In the genomic region with DNA sequence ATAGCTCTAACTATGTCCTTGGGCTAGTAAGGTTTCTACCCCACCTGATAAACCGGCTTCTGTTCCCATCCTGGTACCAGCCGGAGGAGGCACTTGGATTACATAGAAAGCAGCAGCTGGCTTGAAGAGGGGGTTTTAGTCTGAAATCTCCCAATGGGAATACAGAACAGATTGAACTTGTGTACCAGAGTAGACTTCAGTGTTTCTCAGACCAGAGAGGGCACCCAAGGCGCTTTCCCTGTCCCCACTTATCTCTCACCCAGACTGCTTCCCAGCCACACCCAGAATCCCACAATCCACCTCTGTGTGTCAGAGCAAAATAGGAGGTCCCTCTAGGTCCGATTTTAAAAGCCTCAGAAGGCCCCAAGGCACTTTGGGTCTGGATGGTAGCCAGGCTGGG, we compare ENCODE assay signal across 21 mouse cellular contexts. TPM values are rescaled to one million over a fixed set of nuclear protein-coding genes. Genes with fewer than 3 reads are reported as not detected.
DNase-seq lines count a peak whose midpoint lies in the region; ATAC-seq lines count a peak whose summit lies in the region.
"Had no signal": no experiment of that assay in that cellular context is flagged by ENCODE, and none has a peak within 500 bp of the region (broad histone marks: within the 10 kb centered on the region; RNA-seq: fewer than 3 reads in every experiment).

No protein-coding gene starts in this region.

- H3K4me3 ChIP-seq in heart, embryonic 12.5 days, result no peak overlapping the region
- no peak overlapping the region for H3K4me3 ChIP-seq in kidney, embryonic 16.5 days (ENCODE audit: low read length)
- H3K4me3 ChIP-seq in neural tube, embryonic 13.5 days, result no peak overlapping the region
- H3K4me3 ChIP-seq in neural tube, embryonic 15.5 days (replicated peaks), result no peak overlapping the region
- H3K4me3 ChIP-seq: forebrain, embryonic 12.5 days; limb, embryonic 12.5 days had no signal

- H3K27me3 ChIP-seq in heart, embryonic 12.5 days (replicated peaks), result no peaks in the 10 kb centered on the region
- no peaks in the 10 kb centered on the region for H3K27me3 ChIP-seq in kidney, embryonic 16.5 days (ENCODE audit: insufficient read depth, low read length)
- H3K27me3 ChIP-seq in neural tube, embryonic 13.5 days, result no peaks in the 10 kb centered on the region
- no peaks in the 10 kb centered on the region for H3K27me3 ChIP-seq in neural tube, embryonic 15.5 days (replicated peaks)
- H3K27me3 ChIP-seq: forebrain, embryonic 12.5 days; limb, embryonic 12.5 days; Patski had no signal

- peak overlapping the region; percentile 46 for H3K9ac ChIP-seq in heart, embryonic 12.5 days
- 0 out of 2 replicates have a peak overlapping the region, but pooled peaks have one; percentile 6 for H3K9ac ChIP-seq in kidney, embryonic 16.5 days (replicated peaks; ENCODE audit: low read length)
- no peak overlapping the region for H3K9ac ChIP-seq in neural tube, embryonic 13.5 days
- H3K9ac ChIP-seq in neural tube, embryonic 15.5 days (replicated peaks), result peak overlapping the region; percentile 14; the same call in 1 of the 2 replicates
- H3K9ac ChIP-seq: forebrain, embryonic 12.5 days; limb, embryonic 12.5 days had no signal

- no peak for DNase-seq in heart, postnatal 14 days
- no peak for DNase-seq in kidney, postnatal 4 days
- DNase-seq in neural tube, embryonic 10.5 days (ENCODE audit: extremely low spot score, low spot score), result no peak
- DNase-seq: adrenal gland, postnatal 14 days; cerebellum, adult 2 months; gastrocnemius, postnatal 25 days; heart, postnatal 36 days; lung, postnatal 14 days; retina, postnatal 1 day; right cerebral cortex, postnatal 4 days; thymus, postnatal 36 days had no signal

- no peak for ATAC-seq in heart, embryonic 12.5 days (ENCODE audit: insufficient number of reproducible peaks, low FRiP score)
- no peak for ATAC-seq in kidney, embryonic 16.5 days (ENCODE audit: low FRiP score, low TSS enrichment)
- no peak for ATAC-seq in neural tube, embryonic 13.5 days (ENCODE audit: low read depth)
- ATAC-seq in neural tube, embryonic 15.5 days (ENCODE audit: low FRiP score), result no peak
- ATAC-seq: activated CD4-positive, CD25-positive, alpha-beta regulatory T cell, adult 4 months; Patski had no signal

- H3K27ac ChIP-seq in heart, embryonic 12.5 days (ENCODE audit: poor library complexity, severe bottlenecking), result peak overlapping the region; percentile 91; the same call in 1 of the 2 replicates
- H3K27ac ChIP-seq in kidney, embryonic 16.5 days (ENCODE audit: low read length), result no peak overlapping the region
- H3K27ac ChIP-seq in neural tube, embryonic 13.5 days (replicated peaks), result 0 out of 2 replicates have a peak overlapping the region, but pooled peaks have one; percentile 38
- H3K27ac ChIP-seq in neural tube, embryonic 15.5 days (replicated peaks), result no peak overlapping the region
- H3K27ac ChIP-seq: forebrain, embryonic 12.5 days; limb, embryonic 12.5 days had no signal

- intact Hi-C loops in heart, postnatal 14 days (cut with DNase I), result loop anchor here (2.0 to 5.0 kb wide), 3 partner anchors 20 to 164 kb away; a partner anchor contains a TSS

- H3K4me1 ChIP-seq in heart, embryonic 12.5 days (replicated peaks), result peaks cover 77% of the 10 kb centered on the region
- peaks cover 14% of the 10 kb centered on the region for H3K4me1 ChIP-seq in kidney, embryonic 16.5 days (ENCODE audit: insufficient read depth, low read length)
- peaks cover 29% of the 10 kb centered on the region for H3K4me1 ChIP-seq in neural tube, embryonic 13.5 days (replicated peaks)
- H3K4me1 ChIP-seq in neural tube, embryonic 15.5 days, result peaks cover 49% of the 10 kb centered on the region

- H3K9me3 ChIP-seq in heart, embryonic 12.5 days (replicated peaks), result no peaks in the 10 kb centered on the region
- H3K9me3 ChIP-seq in kidney, embryonic 16.5 days (ENCODE audit: low read length), result no peaks in the 10 kb centered on the region
- no peaks in the 10 kb centered on the region for H3K9me3 ChIP-seq in neural tube, embryonic 13.5 days
- H3K9me3 ChIP-seq in neural tube, embryonic 15.5 days (replicated peaks), result no peaks in the 10 kb centered on the region
- H3K9me3 ChIP-seq: forebrain, embryonic 12.5 days; limb, embryonic 12.5 days had no signal

- H3K4me2 ChIP-seq in heart, embryonic 12.5 days, result no peak overlapping the region
- H3K4me2 ChIP-seq in kidney, embryonic 16.5 days (replicated peaks; ENCODE audit: low read depth, low read length), result no peak overlapping the region
- no peak overlapping the region for H3K4me2 ChIP-seq in neural tube, embryonic 13.5 days
- H3K4me2 ChIP-seq in neural tube, embryonic 15.5 days, result no peak overlapping the region
- H3K4me2 ChIP-seq: forebrain, embryonic 12.5 days; limb, embryonic 12.5 days had no signal

- WGBS in heart, embryonic 12.5 days, result 74% methylated on average over 4 of the region's 4 CpGs
- 85% methylated on average over 4 of the region's 4 CpGs for WGBS in kidney, embryonic 16.5 days
- 81% methylated on average over 4 of the region's 4 CpGs for WGBS in neural tube, embryonic 13.5 days
- WGBS in neural tube, embryonic 15.5 days, result 79% methylated on average over 4 of the region's 4 CpGs

- H3K36me3 ChIP-seq in heart, embryonic 12.5 days, result peaks cover 54% of the 10 kb centered on the region
- H3K36me3 ChIP-seq in kidney, embryonic 16.5 days (ENCODE audit: insufficient read depth, low read length), result peaks cover 42% of the 10 kb centered on the region
- peaks cover 48% of the 10 kb centered on the region for H3K36me3 ChIP-seq in neural tube, embryonic 13.5 days
- H3K36me3 ChIP-seq in neural tube, embryonic 15.5 days, result peaks cover 25% of the 10 kb centered on the region

RNA-seq across cellular contexts. Expression of a gene that starts 3.6 kb away (rescaled TPM):
- polyA plus RNA-seq in heart, embryonic 12.5 days (2016; fragmentation: Nextera tagmentation; extraction: Ambion mirVana), result 215 and 216 TPM in 2 replicates
- 100 to 1,000 TPM; 190 to 191 TPM for total RNA-seq in heart, postnatal 14 days (2021)
- 149 and 156 TPM in 2 replicates for polyA plus RNA-seq in kidney, embryonic 16.5 days (2015; fragmentation: Nextera tagmentation; extraction: Ambion mirVana)
- 104 and 119 TPM in 2 replicates for polyA plus RNA-seq in neural tube, embryonic 13.5 days (2015; fragmentation: Nextera tagmentation; extraction: Ambion mirVana)
- polyA plus RNA-seq in neural tube, embryonic 15.5 days (2015; fragmentation: Nextera tagmentation; extraction: Ambion mirVana), result 152 and 156 TPM in 2 replicates

RNA-seq across cellular contexts. Expression of a gene that starts 3.8 kb away (rescaled TPM):
- 169 and 171 TPM in 2 replicates for polyA plus RNA-seq in heart, embryonic 12.5 days (2016; fragmentation: Nextera tagmentation; extraction: Ambion mirVana)
- total RNA-seq in heart, postnatal 14 days (2021), result 10 to 100 TPM; 95.5 to 98.9 TPM
- polyA plus RNA-seq in kidney, embryonic 16.5 days (2015; fragmentation: Nextera tagmentation; extraction: Ambion mirVana), result 322 and 350 TPM in 2 replicates
- polyA plus RNA-seq in neural tube, embryonic 13.5 days (2015; fragmentation: Nextera tagmentation; extraction: Ambion mirVana), result 195 and 200 TPM in 2 replicates
- 209 and 236 TPM in 2 replicates for polyA plus RNA-seq in neural tube, embryonic 15.5 days (2015; fragmentation: Nextera tagmentation; extraction: Ambion mirVana)

RNA-seq across cellular contexts. Expression of a gene that starts 10.0 kb away (rescaled TPM):
- 0.37 and 0.41 TPM in 2 replicates for polyA plus RNA-seq in heart, embryonic 12.5 days (2016; fragmentation: Nextera tagmentation; extraction: Ambion mirVana)
- not detected for total RNA-seq in heart, postnatal 14 days (2021)
- 1.6 and 1.9 TPM in 2 replicates for polyA plus RNA-seq in kidney, embryonic 16.5 days (2015; fragmentation: Nextera tagmentation; extraction: Ambion mirVana)
- polyA plus RNA-seq in neural tube, embryonic 13.5 days (2015; fragmentation: Nextera tagmentation; extraction: Ambion mirVana), result 0.28 TPM in 1 of 2 replicates, not detected in the other
- polyA plus RNA-seq in neural tube, embryonic 15.5 days (2015; fragmentation: Nextera tagmentation; extraction: Ambion mirVana), result 0.73 TPM in 1 of 2 replicates, not detected in the other
- total RNA-seq: adrenal gland, postnatal 14 days; gastrocnemius, postnatal 25 days; heart, postnatal 36 days; layer of hippocampus, adult 18-20 months; left cerebral cortex, adult 18-20 months had no signal
- polyA plus RNA-seq: cerebellum, adult 2 months had no signal

RNA-seq across cellular contexts. Expression of a gene that starts 17.1 kb away (rescaled TPM):
- 41.1 and 42.9 TPM in 2 replicates for polyA plus RNA-seq in heart, embryonic 12.5 days (2016; fragmentation: Nextera tagmentation; extraction: Ambion mirVana)
- total RNA-seq in heart, postnatal 14 days (2021), result 10 to 100 TPM; 34.6 to 39.4 TPM
- polyA plus RNA-seq in kidney, embryonic 16.5 days (2015; fragmentation: Nextera tagmentation; extraction: Ambion mirVana), result 33.5 and 35.1 TPM in 2 replicates
- 9.0 and 10.9 TPM in 2 replicates for polyA plus RNA-seq in neural tube, embryonic 13.5 days (2015; fragmentation: Nextera tagmentation; extraction: Ambion mirVana)
- polyA plus RNA-seq in neural tube, embryonic 15.5 days (2015; fragmentation: Nextera tagmentation; extraction: Ambion mirVana), result 10.1 and 12.9 TPM in 2 replicates

RNA-seq across cellular contexts. Expression of a gene that starts 52.4 kb away (rescaled TPM):
- 478 and 484 TPM in 2 replicates for polyA plus RNA-seq in heart, embryonic 12.5 days (2016; fragmentation: Nextera tagmentation; extraction: Ambion mirVana)
- total RNA-seq in heart, postnatal 14 days (2021), result 100 to 1,000 TPM; 143 to 165 TPM
- 441 and 457 TPM in 2 replicates for polyA plus RNA-seq in kidney, embryonic 16.5 days (2015; fragmentation: Nextera tagmentation; extraction: Ambion mirVana)
- polyA plus RNA-seq in neural tube, embryonic 13.5 days (2015; fragmentation: Nextera tagmentation; extraction: Ambion mirVana), result 436 and 457 TPM in 2 replicates
- polyA plus RNA-seq in neural tube, embryonic 15.5 days (2015; fragmentation: Nextera tagmentation; extraction: Ambion mirVana), result 393 and 423 TPM in 2 replicates

Comparison
In these comparisons a context has a peak if more than half of its experiments do, and no peak if none do; other contexts are left out.
1. H3K27ac ChIP-seq: peak in heart, embryonic 12.5 days (single experiment) and neural tube, embryonic 13.5 days (single experiment); none in kidney, embryonic 16.5 days (single experiment) and neural tube, embryonic 15.5 days (single experiment).